Mouse (Mus musculus): Measurements from ENCODE around the gene Bpnt1. TPM values are rescaled to one million over a fixed set of nuclear protein-coding genes. Genes with fewer than 3 reads are reported as not detected.
A peak's percentile ranks its signal among the peaks of the same experiment; 100 is the strongest.
"Not testable (repeated sequence)": the region's sequence is repeated elsewhere in the genome, so short reads cannot be mapped to it uniquely, and the experiment has no call there.

Bpnt1 gene
- polyA plus RNA-seq, 1 experiment from 2014 or later = 21.7 TPM

DNA sequence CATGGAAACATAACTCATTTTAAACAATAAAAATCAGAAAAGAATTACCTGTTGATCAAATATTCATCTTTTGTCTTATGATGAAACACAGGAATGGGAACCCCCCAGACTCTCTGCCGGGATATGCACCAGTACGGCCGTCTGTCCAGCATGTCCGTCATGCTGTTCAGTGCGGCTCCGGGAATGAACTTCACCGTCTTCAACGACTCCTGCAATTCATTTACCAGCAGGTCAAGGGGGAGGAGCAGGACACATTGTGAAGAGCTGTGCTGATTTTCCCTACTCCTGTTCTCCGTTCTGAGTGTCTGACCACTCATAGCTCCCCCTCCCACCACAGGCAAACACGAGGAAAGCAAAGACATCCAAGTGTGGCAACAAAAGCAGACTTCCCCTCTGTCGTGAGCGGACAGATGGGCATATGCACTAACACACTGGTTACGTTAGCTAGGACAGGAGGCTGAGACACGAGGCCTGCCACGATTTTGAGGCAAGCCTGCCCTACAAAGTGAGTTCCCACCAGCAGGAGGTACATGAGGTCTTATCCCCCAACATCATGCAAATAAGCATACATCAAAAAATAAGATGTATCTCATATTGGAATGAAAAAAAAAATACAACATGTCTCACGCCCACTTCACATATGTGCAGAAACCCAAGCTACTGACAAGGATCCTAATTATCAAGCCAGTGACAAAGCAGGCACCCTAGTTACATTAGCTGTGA lies 15.9 kb upstream of the Bpnt1 start:
- TF ChIP-seq EP300 (IDR thresholded peaks at IDR 0.05; ENCODE audit: low read depth) = no peak
- no peak for TF ChIP-seq CTCF (IDR thresholded peaks at IDR 0.05; ENCODE audit: low read depth)
- Histone ChIP-seq H3K9ac (replicated peaks) (no peak overlapping the region), H3K36me3 (replicated peaks; ENCODE audit: insufficient read depth, low read length) (peaks cover 47% of the 10 kb centered on the region)

DNA sequence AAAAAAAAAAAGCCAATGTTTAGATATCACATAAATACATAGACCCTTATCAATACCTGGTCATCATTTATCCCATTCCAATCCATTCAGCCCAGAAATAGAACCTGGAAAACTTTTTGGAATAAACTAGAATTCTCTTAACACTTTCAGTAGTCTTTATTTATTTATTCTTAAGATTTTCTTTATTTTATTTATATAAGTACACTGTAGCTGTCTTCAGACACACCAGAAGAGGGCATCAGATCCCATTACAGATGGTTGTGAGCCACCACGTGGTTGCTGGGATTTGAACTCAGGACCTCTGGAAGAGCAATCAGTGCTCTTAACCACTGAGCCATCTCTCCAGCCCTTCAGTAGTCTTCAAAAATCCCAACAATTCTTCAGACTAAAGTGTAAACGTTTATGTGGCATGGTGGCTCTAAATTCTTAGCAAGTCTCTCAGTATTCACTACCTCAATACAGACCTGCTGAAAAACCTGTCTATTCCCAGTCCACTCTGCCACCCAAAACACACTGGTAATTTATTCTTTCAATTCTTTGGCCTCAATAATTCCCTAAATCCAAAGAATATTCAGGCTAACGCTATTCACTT lies 4.1 kb upstream of the Bpnt1 start:
- H3K9me3 ChIP-seq (ENCODE audit: low read length); DNase-seq; ATAC-seq; H3K27me3 ChIP-seq (ENCODE audit: insufficient read depth, low read length): not testable (repeated sequence)
- peak overlapping the region; percentile 94 for H3K9ac ChIP-seq (replicated peaks)
- H3K4me2 ChIP-seq (ENCODE audit: low read depth, low read length) = peak overlapping the region; percentile 92
- peaks cover 28% of the 10 kb centered on the region for H3K36me3 ChIP-seq (replicated peaks; ENCODE audit: insufficient read depth, low read length)
- WGBS (ENCODE audit: insufficient replicate concordance) = 57% methylated on average over 3 of the region's 3 CpGs
- H3K27ac ChIP-seq (ENCODE audit: low read depth) = peak overlapping the region; percentile 87; the same call in 1 of the 2 replicates
- H3K4me1 ChIP-seq (ENCODE audit: insufficient read depth) = peaks cover 17% of the 10 kb centered on the region
- H3K4me3 ChIP-seq (ENCODE audit: low read depth, low read length) = peak overlapping the region; percentile 92

More for the DNA sequence above, 15.9 kb upstream of the Bpnt1 start:
- Histone ChIP-seq H3K4me3 (ENCODE audit: low read depth, low read length) (no peak overlapping the region), H3K4me1 (ENCODE audit: insufficient read depth) (no peaks in the 10 kb centered on the region), H3K27me3 (ENCODE audit: insufficient read depth, low read length) (no peaks in the 10 kb centered on the region), H3K4me2 (ENCODE audit: low read depth, low read length) (no peak overlapping the region), H3K9me3 (ENCODE audit: low read length) (no peaks in the 10 kb centered on the region), H3K27ac (ENCODE audit: low read depth) (no peak overlapping the region)
- ATAC-seq (no peak), DNase-seq (no peak)
- 89% methylated on average over 16 of the region's 16 CpGs for WGBS (ENCODE audit: insufficient replicate concordance)

DNA sequence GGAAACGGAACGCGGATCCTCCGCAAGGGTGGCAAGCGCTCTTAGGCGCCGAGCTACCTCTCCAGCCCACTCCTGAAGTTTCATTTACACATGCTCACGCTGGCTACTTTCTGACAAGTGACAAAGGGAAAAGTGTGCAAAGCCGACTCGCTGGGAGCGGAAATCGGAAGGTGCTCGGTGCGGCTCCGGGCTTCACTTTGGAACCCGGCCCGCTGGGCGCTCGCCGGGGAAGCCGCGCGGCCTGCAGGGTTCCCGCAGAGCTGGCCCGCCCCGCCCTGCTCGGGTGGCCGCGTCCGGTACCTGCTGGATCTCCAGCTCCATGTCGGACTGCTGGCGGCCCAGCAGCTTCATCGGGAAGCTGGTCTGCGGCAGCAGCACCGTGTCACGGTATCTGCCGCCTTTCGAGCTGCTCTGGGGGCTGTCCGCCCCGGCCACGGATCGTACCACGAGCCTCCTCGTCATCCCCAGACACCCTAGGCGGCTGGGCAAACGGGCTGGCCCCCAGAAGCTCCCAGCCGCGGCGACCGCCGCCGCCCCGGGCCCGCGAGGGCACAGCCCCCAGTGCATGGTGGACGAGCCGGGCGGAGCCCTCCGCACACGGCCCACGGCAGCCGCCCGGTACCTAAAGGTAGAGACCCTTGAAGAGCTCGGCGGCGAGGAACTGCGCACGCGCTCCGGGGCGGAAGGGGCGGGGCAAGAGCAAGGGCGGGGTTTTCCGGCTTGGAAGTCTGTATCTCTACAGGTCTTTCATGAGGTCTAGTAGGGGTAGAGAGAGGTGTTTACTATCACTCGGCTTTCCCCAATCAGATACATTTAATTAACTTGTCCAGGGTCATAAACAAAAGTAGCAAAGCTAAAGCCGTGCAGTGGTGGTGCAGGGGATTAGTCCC lies 3.0 kb upstream of the Bpnt1 start, which contains the start of gene Iars2:
Gene Iars2, minus strand, starts transcription at position 676 of the 890 bp plus-strand sequence.
- DNase-seq = peak; percentile 95
- H3K4me1 ChIP-seq (ENCODE audit: insufficient read depth) = peaks cover 21% of the 10 kb centered on the region
- H3K27ac ChIP-seq (ENCODE audit: low read depth) = peak within 1 kb of the TSS; percentile 87
- H3K9ac ChIP-seq (replicated peaks) = peak within 1 kb of the TSS; percentile 94
- peaks cover 20% of the 10 kb centered on the region for H3K36me3 ChIP-seq (replicated peaks; ENCODE audit: insufficient read depth, low read length)
- H3K4me2 ChIP-seq (ENCODE audit: low read depth, low read length) = peak within 1 kb of the TSS; percentile 92
- ATAC-seq = peak; percentile 82
- H3K27me3 ChIP-seq (ENCODE audit: insufficient read depth, low read length) = no peaks in the 10 kb centered on the region
- WGBS (ENCODE audit: insufficient replicate concordance) = under 1% methylated on average over 73 of the region's 76 CpGs
- H3K4me3 ChIP-seq (ENCODE audit: low read depth, low read length) = peak within 1 kb of the TSS; percentile 92
- TF ChIP-seq EP300 (IDR thresholded peaks at IDR 0.05; ENCODE audit: low read depth) (no peak), CTCF (IDR thresholded peaks at IDR 0.05; ENCODE audit: low read depth) (no peak)
- H3K9me3 ChIP-seq (ENCODE audit: low read length) = no peaks in the 10 kb centered on the region

DNA sequence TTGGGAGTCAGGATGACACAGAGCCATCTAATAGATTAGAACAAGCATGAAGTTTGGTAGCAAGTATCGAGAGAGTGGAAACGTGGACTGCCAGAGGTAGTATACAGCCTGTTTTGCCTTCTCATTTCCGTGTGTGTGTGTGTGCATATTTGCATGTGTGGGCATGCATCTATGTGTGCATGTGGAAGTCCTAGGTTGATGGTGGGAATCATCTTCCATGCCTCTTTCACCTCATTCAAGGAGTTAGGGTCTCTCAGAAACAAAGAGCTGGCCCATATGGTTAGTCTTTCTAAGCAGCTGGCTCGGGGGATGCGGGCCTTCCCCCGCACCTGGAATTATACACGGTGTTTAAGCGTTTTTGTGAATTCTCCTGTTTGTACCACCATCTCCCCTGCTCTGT lies 2.1 kb upstream of the Bpnt1 start:
- H3K4me3 ChIP-seq (ENCODE audit: low read depth, low read length) = no peak overlapping the region
- H3K4me2 ChIP-seq (ENCODE audit: low read depth, low read length) = peak overlapping the region; percentile 92; the same call in 1 of the 2 replicates
- H3K9ac ChIP-seq (replicated peaks) = no peak overlapping the region
- peaks cover 15% of the 10 kb centered on the region for H3K36me3 ChIP-seq (replicated peaks; ENCODE audit: insufficient read depth, low read length)
- DNase-seq (no peak), ATAC-seq (no peak)
- H3K27ac ChIP-seq (ENCODE audit: low read depth) = peak overlapping the region; percentile 87; the same call in 1 of the 2 replicates
- H3K4me1 ChIP-seq (ENCODE audit: insufficient read depth) = peaks cover 21% of the 10 kb centered on the region
- H3K27me3 ChIP-seq (ENCODE audit: insufficient read depth, low read length) = no peaks in the 10 kb centered on the region
- WGBS (ENCODE audit: insufficient replicate concordance) = 87% methylated on average over 8 of the region's 8 CpGs
- TF ChIP-seq EP300 (IDR thresholded peaks at IDR 0.05; ENCODE audit: low read depth) (no peak), CTCF (IDR thresholded peaks at IDR 0.05; ENCODE audit: low read depth) (no peak)
- no peaks in the 10 kb centered on the region for H3K9me3 ChIP-seq (ENCODE audit: low read length)

DNA sequence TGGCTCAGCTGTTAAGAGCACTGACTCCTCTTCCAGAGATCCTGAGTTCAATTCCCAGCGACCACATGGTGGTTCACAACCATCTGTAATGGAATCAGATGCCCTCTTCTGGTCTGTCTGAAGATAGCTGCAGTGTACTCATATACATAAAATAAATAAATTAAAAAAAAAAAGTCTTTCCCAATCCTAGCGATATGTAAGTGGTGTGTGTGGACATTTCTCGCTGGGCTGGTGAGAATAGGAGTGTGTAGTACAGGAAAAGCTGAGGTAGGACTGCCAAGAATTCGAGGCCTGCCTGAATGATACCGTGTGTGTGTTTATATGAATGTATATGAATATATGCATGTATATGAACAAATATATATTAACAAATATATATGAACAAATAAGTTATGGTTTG lies 585 bp upstream of the Bpnt1 start:
- TF ChIP-seq EP300 (IDR thresholded peaks at IDR 0.05; ENCODE audit: low read depth) = no peak
- no peak for TF ChIP-seq CTCF (IDR thresholded peaks at IDR 0.05; ENCODE audit: low read depth)

DNA sequence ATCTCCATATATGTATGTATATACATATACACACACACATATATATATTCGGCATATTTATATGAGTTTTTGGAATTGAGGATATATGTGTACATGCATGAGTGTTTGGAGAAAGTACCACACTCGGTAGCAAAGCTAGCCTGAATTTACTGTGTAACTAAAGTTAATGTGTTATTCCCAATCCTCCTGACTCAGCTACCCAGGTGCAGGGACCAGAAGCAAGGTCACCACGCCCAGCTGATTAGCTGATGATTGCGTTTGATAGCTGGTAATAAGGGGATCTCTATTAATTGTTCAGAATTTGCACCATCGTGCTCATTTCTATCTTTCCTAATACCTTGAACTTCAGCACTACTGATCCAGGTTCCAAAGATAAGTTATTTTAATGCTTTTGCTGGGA lies 1.7 kb downstream of the Bpnt1 start:
- peaks cover 18% of the 10 kb centered on the region for H3K4me1 ChIP-seq (ENCODE audit: insufficient read depth)
- H3K27ac ChIP-seq (ENCODE audit: low read depth) = no peak overlapping the region
- no peak overlapping the region for H3K4me2 ChIP-seq (ENCODE audit: low read depth, low read length)
- no peak overlapping the region for H3K4me3 ChIP-seq (ENCODE audit: low read depth, low read length)
- ATAC-seq (no peak), DNase-seq (no peak)
- no peak overlapping the region for H3K9ac ChIP-seq (replicated peaks)
- WGBS (ENCODE audit: insufficient replicate concordance) = 76% methylated on average over 5 of the region's 5 CpGs
- peaks cover 4% of the 10 kb centered on the region; the same call in 1 of the 2 replicates for H3K36me3 ChIP-seq (replicated peaks; ENCODE audit: insufficient read depth, low read length)
- H3K27me3 ChIP-seq (ENCODE audit: insufficient read depth, low read length) = no peaks in the 10 kb centered on the region
- no peak for TF ChIP-seq CTCF (IDR thresholded peaks at IDR 0.05; ENCODE audit: low read depth)
- no peak for TF ChIP-seq EP300 (IDR thresholded peaks at IDR 0.05; ENCODE audit: low read depth)
- H3K9me3 ChIP-seq (ENCODE audit: low read length) = no peaks in the 10 kb centered on the region

More for the DNA sequence above, 585 bp upstream of the Bpnt1 start:
- ATAC-seq (no peak), DNase-seq (no peak)
- no peaks in the 10 kb centered on the region for H3K9me3 ChIP-seq (ENCODE audit: low read length)
- no peaks in the 10 kb centered on the region for H3K27me3 ChIP-seq (ENCODE audit: insufficient read depth, low read length)
- no peak overlapping the region for H3K9ac ChIP-seq (replicated peaks)
- WGBS (ENCODE audit: insufficient replicate concordance) = 49% methylated on average over 5 of the region's 5 CpGs
- H3K27ac ChIP-seq (ENCODE audit: low read depth) = peak overlapping the region; percentile 80; the same call in 1 of the 2 replicates
- H3K4me1 ChIP-seq (ENCODE audit: insufficient read depth) = peaks cover 21% of the 10 kb centered on the region
- peak overlapping the region; percentile 63 for H3K4me3 ChIP-seq (ENCODE audit: low read depth, low read length)
- peaks cover 9% of the 10 kb centered on the region; the same call in 1 of the 2 replicates for H3K36me3 ChIP-seq (replicated peaks; ENCODE audit: insufficient read depth, low read length)
- peak overlapping the region; percentile 93 for H3K4me2 ChIP-seq (ENCODE audit: low read depth, low read length)
